Mouse (Mus musculus) G1E (cell line): ENCODE results near the gene Map3k20. TPM values are rescaled to one million over a fixed set of nuclear protein-coding genes. Genes with fewer than 3 reads are reported as not detected.

ENCODE experiments used
- ATAC-seq: 2 replicates; pipeline ENCODE4 v1.8.0; 2016; ENCODE audit warnings: mild to moderate bottlenecking; ENCODE audit not compliant: insufficient number of reproducible peaks, poor library complexity, low FRiP score, severe bottlenecking; ENCODE audit errors: extremely low read depth
- DNase-seq: peaks from one replicate; pipeline ENCODE4 v3.0.0; 2012; ENCODE audit warnings: low spot score
- H3K27me3 ChIP-seq: 2 replicates; pipeline ENCODE4 v1.6.1; 2012; ENCODE audit warnings: mild to moderate bottlenecking, low read length, inconsistent platforms; ENCODE audit not compliant: insufficient read depth
- H3K36me3 ChIP-seq: replicated peaks from 2 replicates; pipeline ENCODE3; 2012; ENCODE audit warnings: mild to moderate bottlenecking, inconsistent platforms
- H3K4me1 ChIP-seq: 2 replicates; pipeline ENCODE4 v1.6.1; 2012; ENCODE audit warnings: low read depth, low read length, inconsistent platforms, mixed read lengths; ENCODE audit not compliant: insufficient read depth
- H3K4me3 ChIP-seq: 2 replicates; pipeline ENCODE4 v1.5.1; 2012; ENCODE audit warnings: low read depth, mild to moderate bottlenecking, inconsistent platforms, low read length, moderate library complexity, mixed read lengths
- H3K9me3 ChIP-seq: replicated peaks from 2 replicates; pipeline ENCODE4 v1.6.1; 2012; ENCODE audit warnings: inconsistent platforms
- CTCF ChIP-seq: IDR thresholded peaks from 2 replicates; pipeline ENCODE4 v1.5.1; 2012; ENCODE audit warnings: low read depth, low read length, inconsistent platforms, mixed read lengths
- GATA1 ChIP-seq: IDR thresholded peaks from 2 replicates; pipeline ENCODE4 v1.6.1; 2012; ENCODE audit warnings: borderline replicate concordance, low read length, inconsistent platforms, mixed read lengths
- GATA2 ChIP-seq: IDR thresholded peaks from 2 replicates; pipeline ENCODE4 v1.6.1; 2012; ENCODE audit warnings: low read depth, low read length, inconsistent platforms, borderline replicate concordance
- POLR2AphosphoS5 ChIP-seq: IDR thresholded peaks from 2 replicates; pipeline ENCODE4 v1.6.1; 2012; ENCODE audit warnings: low read depth, low read length, inconsistent platforms; ENCODE audit not compliant: insufficient replicate concordance
- TAL1 ChIP-seq: conservative IDR thresholded peaks from 2 replicates; pipeline ENCODE4 v1.6.1; 2012; ENCODE audit warnings: low read depth, low read length, inconsistent platforms, mixed read lengths
- polyA plus RNA-seq: library from polyadenylated mRNA; stranded (reverse); fragments of >175 nt; gene quantifications from 2 replicates; pipeline ENCODE4 v1.2.3, GENCODE M21; 2012
- total RNA-seq, 2 experiments: library from RNA; stranded (forward) in 1 of 2; stranded (reverse) in 1 of 2; fragments of 200-1000 nt in 1 of 2; fragments of >200 nt in 1 of 2; fragmentation: Nextera tagmentation in 1 of 2; gene quantifications; 2 replicates each; pipeline ENCODE4 v1.2.3; 2014 to 2017

Map3k20 gene
- total and polyA plus RNA-seq, 3 experiments, result 2.3 to 60.5 (median 23.2) TPM

DNA sequence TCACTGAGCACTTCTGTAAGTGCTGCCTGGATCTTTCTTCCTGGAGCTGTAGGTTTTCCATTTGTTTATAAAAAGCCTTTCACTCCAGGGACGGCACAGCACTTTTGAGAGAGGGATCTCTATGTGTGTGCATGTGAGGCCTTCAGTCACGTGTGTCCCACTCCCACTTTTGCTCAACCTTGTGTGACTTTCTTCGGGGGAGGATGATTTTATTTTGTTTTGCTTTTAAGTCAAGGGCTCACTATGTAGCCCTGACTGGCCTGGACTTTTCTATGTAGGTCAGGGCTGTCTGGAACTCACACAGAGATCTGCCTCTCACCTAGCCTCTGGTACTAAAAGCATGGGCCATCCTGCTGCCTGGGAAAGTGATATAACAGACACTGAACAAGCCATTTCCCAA lies 88.6 kb downstream of the Map3k20 start:
- TF ChIP-seq CTCF (no peak), POLR2AphosphoS5 (no peak), GATA1 (no peak), TAL1 (no peak), GATA2 (no peak)
- H3K27me3 ChIP-seq, result no peaks in the 10 kb centered on the region
- H3K9me3 ChIP-seq, result no peaks in the 10 kb centered on the region
- DNase-seq, result no peak
- H3K36me3 ChIP-seq, result peaks cover 82% of the 10 kb centered on the region
- 0 out of 2 replicates have a peak, but pooled peaks cover under 1% of the 10 kb centered on the region for H3K4me1 ChIP-seq
- H3K4me3 ChIP-seq, result no peak overlapping the region
- ATAC-seq, result no peak

DNA sequence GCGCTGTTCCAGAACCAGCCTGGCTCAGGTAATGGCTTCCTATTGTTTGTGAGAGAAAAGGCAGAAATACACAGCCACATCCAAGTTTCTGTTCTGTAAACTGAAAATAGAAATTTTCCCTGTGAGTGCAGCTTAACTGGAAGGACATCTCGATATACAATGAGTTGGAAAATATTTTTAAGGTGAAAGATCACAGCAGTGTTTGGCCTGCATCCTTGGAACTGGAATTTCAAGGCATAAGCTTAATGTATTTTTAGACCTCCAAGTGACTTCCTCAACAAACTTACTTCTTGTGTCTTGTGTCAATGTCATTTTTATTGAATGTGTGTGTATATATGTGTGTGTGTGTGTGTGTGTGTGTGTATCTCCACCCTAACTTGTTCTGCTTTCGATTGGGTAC lies 90.4 kb downstream of the Map3k20 start:
- DNase-seq (no peak), ATAC-seq (no peak)
- Histone ChIP-seq H3K36me3 (peaks cover 86% of the 10 kb centered on the region), H3K9me3 (no peaks in the 10 kb centered on the region), H3K4me3 (no peak overlapping the region), H3K27me3 (no peaks in the 10 kb centered on the region), H3K4me1 (peaks cover 4% of the 10 kb centered on the region; the same call in 1 of the 2 replicates)
- no peak for TF ChIP-seq GATA1
- TF ChIP-seq CTCF, result no peak
- TF ChIP-seq POLR2AphosphoS5, result no peak
- no peak for TF ChIP-seq TAL1
- TF ChIP-seq GATA2, result no peak

DNA sequence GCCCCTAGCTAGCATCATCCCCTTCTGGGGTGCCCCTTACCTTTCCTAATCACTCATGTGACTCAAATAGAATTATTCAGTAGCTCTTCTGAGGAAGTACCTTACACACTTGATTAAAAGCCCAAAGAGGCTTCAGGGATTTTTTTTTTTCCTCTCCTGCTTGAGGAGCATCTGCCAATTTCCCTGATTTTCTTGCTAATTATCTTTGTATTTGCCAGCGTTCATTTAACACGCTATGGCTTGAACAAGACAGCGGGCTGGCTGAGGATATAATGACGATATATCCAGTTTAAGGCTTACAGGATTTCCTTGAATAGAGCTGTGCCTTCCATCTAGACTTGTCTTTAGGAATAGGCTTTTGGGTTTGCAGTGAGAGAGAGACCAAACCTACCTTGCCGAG lies 91.5 kb downstream of the Map3k20 start:
- H3K4me3 ChIP-seq, result no peak overlapping the region
- ATAC-seq (no peak), DNase-seq (no peak)
- H3K4me1 ChIP-seq, result peaks cover 4% of the 10 kb centered on the region; the same call in 1 of the 2 replicates
- no peaks in the 10 kb centered on the region for H3K27me3 ChIP-seq
- no peaks in the 10 kb centered on the region for H3K9me3 ChIP-seq
- H3K36me3 ChIP-seq, result peaks cover 78% of the 10 kb centered on the region
- TF ChIP-seq GATA2 (no peak), TAL1 (no peak), CTCF (no peak), POLR2AphosphoS5 (no peak), GATA1 (no peak)

DNA sequence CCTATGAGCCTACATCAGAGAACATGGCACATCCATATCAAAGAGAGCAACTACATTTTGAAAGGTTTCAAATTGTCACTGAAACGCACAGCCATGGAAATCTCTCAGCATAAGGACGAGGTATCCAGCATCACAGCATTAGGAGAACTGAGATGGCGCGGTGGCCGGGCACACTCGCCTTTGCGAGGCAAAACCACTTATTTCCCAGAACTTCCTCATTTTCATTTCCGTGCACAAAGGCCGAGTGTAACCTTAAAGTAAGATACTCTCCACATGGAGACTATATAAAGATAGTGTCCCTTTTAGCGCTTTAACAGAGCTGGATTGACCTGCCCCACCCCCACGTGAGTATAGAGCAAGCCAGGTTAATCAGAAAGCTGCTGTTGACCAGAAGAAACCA lies 94.0 kb downstream of the Map3k20 start:
- ATAC-seq (no peak), DNase-seq (no peak)
- peaks cover 4% of the 10 kb centered on the region; the same call in 1 of the 2 replicates for H3K4me1 ChIP-seq
- no peaks in the 10 kb centered on the region for H3K9me3 ChIP-seq
- TF ChIP-seq GATA1 (no peak), CTCF (no peak), GATA2 (no peak), POLR2AphosphoS5 (no peak), TAL1 (no peak)
- H3K27me3 ChIP-seq, result no peaks in the 10 kb centered on the region
- peaks cover 75% of the 10 kb centered on the region for H3K36me3 ChIP-seq
- no peak overlapping the region for H3K4me3 ChIP-seq

DNA sequence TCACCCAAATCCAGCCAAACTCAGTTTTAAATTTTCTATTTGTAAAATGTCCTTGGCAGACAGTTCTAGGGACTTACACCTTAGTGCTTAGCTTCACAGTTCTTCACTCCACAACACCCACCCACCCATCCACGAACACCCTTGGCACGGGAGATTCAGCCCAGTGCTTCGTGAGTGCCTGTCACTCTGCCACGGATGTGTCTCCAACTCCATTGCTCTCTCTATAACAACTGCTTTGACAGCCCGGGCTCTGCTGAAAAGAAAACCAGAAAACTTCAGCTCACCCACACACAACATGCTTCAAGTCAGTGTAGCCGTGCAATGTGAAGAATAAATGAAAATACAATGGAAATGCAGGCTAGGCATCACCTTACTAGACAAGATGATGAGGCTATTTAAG lies 97.2 kb downstream of the Map3k20 start:
- Histone ChIP-seq H3K9me3 (no peaks in the 10 kb centered on the region), H3K4me1 (peaks cover 4% of the 10 kb centered on the region; the same call in 1 of the 2 replicates), H3K27me3 (no peaks in the 10 kb centered on the region), H3K4me3 (no peak overlapping the region), H3K36me3 (peaks cover 55% of the 10 kb centered on the region)
- no peak for DNase-seq
- ATAC-seq, result no peak
- TF ChIP-seq GATA1, result no peak
- no peak for TF ChIP-seq POLR2AphosphoS5
- no peak for TF ChIP-seq GATA2
- TF ChIP-seq CTCF, result no peak
- no peak for TF ChIP-seq TAL1

DNA sequence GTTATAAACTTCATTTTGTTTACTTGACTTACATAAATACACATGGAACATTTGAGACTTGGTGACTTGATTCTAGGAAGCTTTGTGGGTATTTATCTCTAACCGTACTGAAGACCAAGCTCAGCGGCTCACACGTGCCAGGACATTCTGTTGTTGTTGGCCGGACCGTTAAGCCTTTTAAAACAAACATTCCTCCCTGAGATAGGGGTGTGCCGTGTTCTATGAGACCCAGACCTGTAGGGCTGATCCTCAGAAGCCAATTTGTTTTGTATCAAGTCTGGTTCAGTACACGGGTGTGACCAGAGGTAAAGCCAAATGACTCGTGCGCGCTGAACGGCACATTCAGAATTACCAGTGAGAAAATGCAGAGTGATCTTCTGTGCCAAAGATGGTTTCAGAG lies 97.9 kb downstream of the Map3k20 start:
- peaks cover 56% of the 10 kb centered on the region for H3K36me3 ChIP-seq
- TF ChIP-seq GATA1 (no peak), TAL1 (no peak), GATA2 (no peak), POLR2AphosphoS5 (no peak), CTCF (no peak)

DNA sequence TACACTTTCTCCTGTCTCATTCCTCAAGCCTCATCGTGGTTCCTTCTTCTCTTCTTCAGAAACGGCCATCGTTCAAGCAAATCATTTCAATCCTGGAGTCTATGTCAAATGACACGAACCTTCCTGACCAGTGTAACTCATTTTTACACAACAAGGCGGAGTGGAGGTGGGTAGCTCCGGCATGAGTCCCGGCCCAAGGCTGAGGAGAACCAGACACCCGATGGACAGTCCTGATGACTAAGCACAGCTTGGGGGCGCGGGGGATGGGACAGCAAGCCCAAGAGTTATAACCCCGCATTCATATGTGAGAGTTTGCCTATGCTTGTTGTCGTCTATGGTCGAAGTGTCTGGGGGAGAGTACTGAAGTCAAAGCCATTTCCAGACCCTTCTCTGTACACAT lies 104.0 kb downstream of the Map3k20 start:
- DNase-seq (no peak), ATAC-seq (no peak)
- Histone ChIP-seq H3K27me3 (no peaks in the 10 kb centered on the region), H3K9me3 (no peaks in the 10 kb centered on the region), H3K4me3 (no peak overlapping the region), H3K36me3 (peaks cover 53% of the 10 kb centered on the region), H3K4me1 (no peaks in the 10 kb centered on the region)
- no peak for TF ChIP-seq TAL1
- TF ChIP-seq CTCF, result no peak
- TF ChIP-seq POLR2AphosphoS5, result no peak
- TF ChIP-seq GATA2, result no peak
- TF ChIP-seq GATA1, result no peak

More for the DNA sequence above, 97.9 kb downstream of the Map3k20 start:
- Histone ChIP-seq H3K9me3 (no peaks in the 10 kb centered on the region), H3K4me1 (peaks cover 4% of the 10 kb centered on the region; the same call in 1 of the 2 replicates), H3K27me3 (no peaks in the 10 kb centered on the region), H3K4me3 (no peak overlapping the region)
- no peak for DNase-seq
- no peak for ATAC-seq
